Mouse (Mus musculus) olfactory bulb, adult 2 months (tissue): ENCODE results near the gene Gm20696.

Experiments
- CTCF ChIP-seq: fragments of 200-500 bp; IDR thresholded peaks from 2 replicates; pipeline ENCODE4 v1.5.1; 2012; ENCODE audit warnings: low read depth, mild to moderate bottlenecking, low read length, moderate library complexity; ENCODE audit not compliant: insufficient read depth
- POLR2A ChIP-seq: fragments of 200-500 bp; IDR thresholded peaks from 2 replicates; pipeline ENCODE4 v1.6.1; 2012; ENCODE audit warnings: mild to moderate bottlenecking, low read depth, low read length, moderate library complexity; ENCODE audit not compliant: insufficient read depth

GRCm38 (mm10) chr6:99412598-99412997 is 254.0 kb downstream of the Gm20696 start:
- TF ChIP-seq POLR2A: no peak
- no peak for TF ChIP-seq CTCF
